ENCODE assay signal across 7 mouse cellular contexts in genomic region chr9:44396684-44397411, GRCm38 (mm10). TPM values are rescaled to one million over a fixed set of nuclear protein-coding genes. Genes with fewer than 3 reads are reported as not detected.
DNase-seq lines count a peak whose midpoint lies in the region; ATAC-seq lines count a peak whose summit lies in the region.

TSS of gene Slc37a4 (plus strand) at chr9:44396852.

- H3K36me3 ChIP-seq in intestine, embryonic 16.5 days (ENCODE audit: control insufficient read depth, insufficient read depth, low read length), result no peaks in the 10 kb centered on the region
- peaks cover 3% of the 10 kb centered on the region for H3K36me3 ChIP-seq in midbrain, embryonic 11.5 days (ENCODE audit: control insufficient read depth, insufficient read depth, low read length)

- intact Hi-C loops in left cerebral cortex, postnatal 36 days (cut with DNase I), result loop anchor here (10.0 kb wide), 1 partner anchor 412 kb away; no protein-coding TSS in a partner anchor

- no peaks in the 10 kb centered on the region for H3K9me3 ChIP-seq in intestine, embryonic 16.5 days (ENCODE audit: control insufficient read depth, low read length)
- no peaks in the 10 kb centered on the region for H3K9me3 ChIP-seq in midbrain, embryonic 11.5 days (ENCODE audit: control insufficient read depth, low read length)

- WGBS in intestine, embryonic 16.5 days, result under 1% methylated on average over 43 of the region's 43 CpGs
- WGBS in midbrain, embryonic 11.5 days, result under 1% methylated on average over 43 of the region's 43 CpGs

- peak within 1 kb of the TSS; percentile 89 for H3K9ac ChIP-seq in intestine, embryonic 16.5 days (ENCODE audit: low read depth, low read length)
- peak within 1 kb of the TSS; percentile 81 for H3K9ac ChIP-seq in midbrain, embryonic 11.5 days (ENCODE audit: low read length)

- peaks cover 13% of the 10 kb centered on the region for H3K4me1 ChIP-seq in intestine, embryonic 16.5 days (ENCODE audit: control insufficient read depth, insufficient read depth, low read length)
- H3K4me1 ChIP-seq in midbrain, embryonic 11.5 days (ENCODE audit: control insufficient read depth, insufficient read depth, low read length), result peaks cover 7% of the 10 kb centered on the region; the same call in 1 of the 2 replicates

- peak; percentile 99 for DNase-seq in adrenal gland, adult 8-10 months
- peak; percentile 91 for DNase-seq in embryo, embryonic 9.5 days (ENCODE audit: extremely low spot score)
- peak; percentile 76 to 90 for DNase-seq in gastrocnemius, postnatal 4 days (ENCODE audit: low spot score in 2 of 2)
- peak; percentile 92 for DNase-seq in left cerebral cortex, postnatal 36 days (ENCODE audit: low spot score in 2 of 2)
- DNase-seq in midbrain, embryonic 11.5 days (ENCODE audit: low spot score, missing footprints), result peak; percentile 95
- peak; percentile 98 for DNase-seq in skeletal muscle tissue, adult 2 months (ENCODE audit: low read depth, low spot score)

- H3K27me3 ChIP-seq in intestine, embryonic 16.5 days (replicated peaks; ENCODE audit: control insufficient read depth, insufficient read depth, low read length), result no peaks in the 10 kb centered on the region
- H3K27me3 ChIP-seq in midbrain, embryonic 11.5 days (ENCODE audit: control insufficient read depth, insufficient read depth, low read length), result no peaks in the 10 kb centered on the region

- ATAC-seq in intestine, embryonic 16.5 days, result peak; percentile 97
- ATAC-seq in midbrain, embryonic 11.5 days (ENCODE audit: low FRiP score), result peak; percentile 98

- peak within 1 kb of the TSS; percentile 85 for H3K4me3 ChIP-seq in intestine, embryonic 16.5 days (ENCODE audit: low read length)
- H3K4me3 ChIP-seq in midbrain, embryonic 11.5 days (ENCODE audit: low read depth, low read length), result peak within 1 kb of the TSS; percentile 76

- peak within 1 kb of the TSS; percentile 97 for H3K27ac ChIP-seq in intestine, embryonic 16.5 days (ENCODE audit: low read length)
- H3K27ac ChIP-seq in midbrain, embryonic 11.5 days (ENCODE audit: low read depth, low read length), result peak within 1 kb of the TSS; percentile 48; the same call in 1 of the 2 replicates

- H3K4me2 ChIP-seq in intestine, embryonic 16.5 days (ENCODE audit: low read depth, low read length), result peak within 1 kb of the TSS; percentile 84
- peak within 1 kb of the TSS; percentile 98 for H3K4me2 ChIP-seq in midbrain, embryonic 11.5 days

RNA-seq across cellular contexts. Expression of gene Slc37a4, which starts in this region (rescaled TPM):
- total RNA-seq in adrenal gland, adult 8-10 months (2022), result 10 to 100 TPM; 18.2 to 27.8 (median 23.5) TPM
- total RNA-seq in gastrocnemius, postnatal 4 days (2021), result 10 to 100 TPM; 58.2 to 68.3 TPM
- polyA plus RNA-seq in intestine, embryonic 16.5 days (2015; fragmentation: Nextera tagmentation; extraction: Ambion mirVana), result 87.2 and 101 TPM in 2 replicates
- 10 to 100 TPM; 27.6 to 33.4 TPM for total RNA-seq in left cerebral cortex, postnatal 36 days (2021)
- polyA plus RNA-seq in midbrain, embryonic 11.5 days (2014; fragmentation: Nextera tagmentation; extraction: Ambion mirVana), result 20.8 and 21.1 TPM in 2 replicates

Comparison
In these comparisons a context has a peak if more than half of its experiments do, and no peak if none do; other contexts are left out.
1. Peak in every context shown above with its lines: DNase-seq, ATAC-seq, H3K4me3 ChIP-seq and H3K27ac ChIP-seq.